Mouse (Mus musculus) heart, postnatal 0 days (tissue): ENCODE measurements around the gene Wdr66.

Experiments used
- CTCF ChIP-seq: IDR thresholded peaks from 2 replicates; pipeline ENCODE4 v1.5.1; 2016; ENCODE audit warnings: antibody characterized with exemption, control low read depth, low read depth
- EP300 ChIP-seq: IDR thresholded peaks from 2 replicates; pipeline ENCODE4 v1.6.1; 2016; ENCODE audit warnings: antibody characterized with exemption, low read depth

- TF ChIP-seq CTCF (no peak), EP300 (no peak)
Measured at GRCm38 (mm10) chr5:123281336-123282136, 29.6 kb downstream of the Wdr66 start.
